Mouse (Mus musculus): Measurements from ENCODE around the gene Zfp354a. TPM values are rescaled to one million over a fixed set of nuclear protein-coding genes. Genes with fewer than 3 reads are reported as not detected.

The Zfp354a gene
- total and polyA plus RNA-seq, 3 experiments, result not detected

- H3K9me3 ChIP-seq (replicated peaks; ENCODE audit: insufficient read depth, low read length), result no peaks in the 10 kb centered on the region
- H3K79me2 ChIP-seq (ENCODE audit: control insufficient read depth, insufficient read depth, low read length, poor library complexity), result no peaks in the 10 kb centered on the region
- H3K4me3 ChIP-seq (ENCODE audit: control insufficient read depth in 1 of 2, insufficient read depth in 1 of 2, low read depth in 2 of 2, low read length in 2 of 2), result no peak overlapping the region
- H3K4me1 ChIP-seq (ENCODE audit: control insufficient read depth in 1 of 2, insufficient read depth in 2 of 2, low read length in 2 of 2), result no peaks in the 10 kb centered on the region
- no peaks in the 10 kb centered on the region for H3K27me3 ChIP-seq (ENCODE audit: control insufficient read depth in 1 of 2, insufficient read depth in 2 of 2, low read length in 2 of 2)
- no peak overlapping the region for H3K9ac ChIP-seq (ENCODE audit: control insufficient read depth, low read depth, low read length, poor library complexity, severe bottlenecking)
- no peak overlapping the region for H3K27ac ChIP-seq (ENCODE audit: control insufficient read depth, low read depth, low read length)
- H3K36me3 ChIP-seq (ENCODE audit: control insufficient read depth in 1 of 2, insufficient read depth in 2 of 2, low read length in 2 of 2), result no peaks in the 10 kb centered on the region
- peak; percentile 1 for DNase-seq (ENCODE audit: low read depth, low spot score)
- TF ChIP-seq ZKSCAN1 (IDR thresholded peaks at IDR 0.05; ENCODE audit: low read depth, low read length) (no peak), POLR2AphosphoS5 (IDR thresholded peaks at IDR 0.05; ENCODE audit: borderline replicate concordance, low read depth, low read length) (no peak), POLR2A (IDR thresholded peaks at IDR 0.05; ENCODE audit: control insufficient read depth in 1 of 2, insufficient read depth in 1 of 2, low read depth in 1 of 2, low read length in 2 of 2, poor library complexity in 1 of 2) (no peak), MAX (IDR thresholded peaks at IDR 0.05; ENCODE audit: low read length) (no peak), TBP (IDR thresholded peaks at IDR 0.05; ENCODE audit: low read depth, low read length) (no peak), USF2 (IDR thresholded peaks at IDR 0.05; ENCODE audit: borderline replicate concordance in 1 of 2, insufficient read depth in 1 of 2, low read depth in 1 of 2, low read length in 2 of 2) (no peak), GABPA (IDR thresholded peaks at IDR 0.05; ENCODE audit: low read depth, low read length) (no peak), ZMIZ1 (IDR thresholded peaks at IDR 0.05; ENCODE audit: low read depth, low read length) (no peak), E2F4 (IDR thresholded peaks at IDR 0.05; ENCODE audit: borderline replicate concordance, low read depth, low read length) (no peak), ZC3H11A (IDR thresholded peaks at IDR 0.05; ENCODE audit: low read depth, low read length) (no peak), CHD1 (IDR thresholded peaks at IDR 0.05; ENCODE audit: low read depth, low read length) (no peak), MAZ (IDR thresholded peaks at IDR 0.05; ENCODE audit: low read depth, low read length) (no peak), ETS1 (IDR thresholded peaks at IDR 0.05; ENCODE audit: low read depth, low read length) (no peak), GATA1 (IDR thresholded peaks at IDR 0.05; ENCODE audit: low read depth, low read length) (no peak), POLR2AphosphoS2 (IDR thresholded peaks at IDR 0.05; ENCODE audit: low read length) (no peak), UBTF (IDR thresholded peaks at IDR 0.05; ENCODE audit: borderline replicate concordance, insufficient read depth, low read depth, low read length) (no peak), NELFE (IDR thresholded peaks at IDR 0.05; ENCODE audit: low read depth, low read length) (no peak), MXI1 (IDR thresholded peaks at IDR 0.05; ENCODE audit: low read depth, low read length) (no peak), NRF1 (IDR thresholded peaks at IDR 0.05; ENCODE audit: insufficient read depth, low read depth, low read length, poor library complexity, severe bottlenecking) (no peak)
These were observed 583 bp downstream of the Zfp354a start for GRCm38 (mm10) chr11:51059640-51060039.

- no peak for TF ChIP-seq GATA1 (IDR thresholded peaks at IDR 0.05; ENCODE audit: low read depth, low read length)
- no peak for TF ChIP-seq MAFK (IDR thresholded peaks at IDR 0.05; ENCODE audit: borderline replicate concordance, low read depth, low read length)
- no peak for TF ChIP-seq NRF1 (IDR thresholded peaks at IDR 0.05; ENCODE audit: insufficient read depth, low read depth, low read length, poor library complexity, severe bottlenecking)
- no peak for TF ChIP-seq POLR2A (IDR thresholded peaks at IDR 0.05; ENCODE audit: control insufficient read depth in 1 of 2, insufficient read depth in 1 of 2, low read depth in 1 of 2, low read length in 2 of 2, poor library complexity in 1 of 2)
- no peak for TF ChIP-seq E2F4 (IDR thresholded peaks at IDR 0.05; ENCODE audit: borderline replicate concordance, low read depth, low read length)
- TF ChIP-seq EP300 (IDR thresholded peaks at IDR 0.05; ENCODE audit: low read depth in 1 of 2, low read length in 2 of 2), result no peak
- TF ChIP-seq MYC (IDR thresholded peaks at IDR 0.05; ENCODE audit: low read depth, low read length), result no peak
- no peak for TF ChIP-seq TCF12 (IDR thresholded peaks at IDR 0.05; ENCODE audit: low read depth, low read length)
- no peak for TF ChIP-seq JUND (IDR thresholded peaks at IDR 0.05; ENCODE audit: low read depth, low read length)
- no peak for TF ChIP-seq ZC3H11A (IDR thresholded peaks at IDR 0.05; ENCODE audit: low read depth, low read length)
- no peak for TF ChIP-seq ZMIZ1 (IDR thresholded peaks at IDR 0.05; ENCODE audit: low read depth, low read length)
- TF ChIP-seq CHD1 (IDR thresholded peaks at IDR 0.05; ENCODE audit: low read depth, low read length), result no peak
- TF ChIP-seq BHLHE40 (IDR thresholded peaks at IDR 0.05; ENCODE audit: borderline replicate concordance, low read depth, low read length), result no peak
- Histone ChIP-seq H3K9me3 (replicated peaks; ENCODE audit: insufficient read depth, low read length) (no peaks in the 10 kb centered on the region), H3K27ac (ENCODE audit: control insufficient read depth, low read depth, low read length) (no peak overlapping the region), H3K9ac (ENCODE audit: control insufficient read depth, low read depth, low read length, poor library complexity, severe bottlenecking) (no peak overlapping the region), H3K4me3 (ENCODE audit: control insufficient read depth in 1 of 2, insufficient read depth in 1 of 2, low read depth in 2 of 2, low read length in 2 of 2) (no peak overlapping the region), H3K27me3 (ENCODE audit: control insufficient read depth in 1 of 2, insufficient read depth in 2 of 2, low read length in 2 of 2) (no peaks in the 10 kb centered on the region), H3K79me2 (ENCODE audit: control insufficient read depth, insufficient read depth, low read length, poor library complexity) (no peaks in the 10 kb centered on the region), H3K36me3 (ENCODE audit: control insufficient read depth in 1 of 2, insufficient read depth in 2 of 2, low read length in 2 of 2) (no peaks in the 10 kb centered on the region), H3K4me1 (ENCODE audit: control insufficient read depth in 1 of 2, insufficient read depth in 2 of 2, low read length in 2 of 2) (no peaks in the 10 kb centered on the region)
- DNase-seq (ENCODE audit: low read depth, low spot score), result no peak
These were observed 1.9 kb downstream of the Zfp354a start for GRCm38 (mm10) chr11:51060981-51061380.
